Mouse (Mus musculus) stomach, embryonic 15.5 days (tissue): ENCODE results near the gene Gm13275. TPM values are rescaled to one million over a fixed set of nuclear protein-coding genes. Genes with fewer than 3 reads are reported as not detected.
"Not testable (repeated sequence)": the region's sequence is repeated elsewhere in the genome, so short reads cannot be mapped to it uniquely, and the experiment has no call there.

ENCODE experiments used
- ATAC-seq: fragments of 200-750 bp; cut with Nextera tagmentation; 2 replicates; pipeline ENCODE4 v1.8.0; 2017; ENCODE audit warnings: low read depth, moderate number of reproducible peaks, moderate TSS enrichment; ENCODE audit not compliant: insufficient read depth, low FRiP score
- H3K27ac ChIP-seq: fragments of 300-500 bp; sonication (generic); 2 replicates; pipeline ENCODE4 v1.5.1; 2015; ENCODE audit warnings: mild to moderate bottlenecking, inconsistent platforms
- H3K27me3 ChIP-seq: fragments of 300-500 bp; sonication (generic); replicated peaks from 2 replicates; pipeline ENCODE4 v1.6.1; 2015; ENCODE audit warnings: inconsistent platforms
- H3K36me3 ChIP-seq: fragments of 300-500 bp; sonication (generic); 2 replicates; pipeline ENCODE4 v1.6.1; 2015; ENCODE audit warnings: inconsistent platforms
- H3K4me1 ChIP-seq: fragments of 300-500 bp; sonication (generic); 2 replicates; pipeline ENCODE4 v1.6.1; 2015; ENCODE audit warnings: inconsistent platforms
- H3K4me2 ChIP-seq: fragments of 300-500 bp; sonication (generic); 2 replicates; pipeline ENCODE4 v1.6.1; 2015; ENCODE audit warnings: mild to moderate bottlenecking, inconsistent platforms
- H3K4me3 ChIP-seq: fragments of 300-500 bp; sonication (generic); replicated peaks from 2 replicates; pipeline ENCODE4 v1.5.1; 2015; ENCODE audit warnings: inconsistent platforms
- H3K9ac ChIP-seq: fragments of 300-500 bp; sonication (generic); 2 replicates; pipeline ENCODE4 v1.6.1; 2015; ENCODE audit warnings: inconsistent platforms
- H3K9me3 ChIP-seq: fragments of 300-500 bp; sonication (generic); 2 replicates; pipeline ENCODE4 v1.6.1; 2016; ENCODE audit warnings: inconsistent platforms
- WGBS: fragments of 180-500 bp; shearing (Covaris S2); methylation state at CpG from one replicate; pipeline ENCODE4 v1.1.7; 2015; 5-methylcytosine and 5-hydroxymethylcytosine counted together
- polyA plus RNA-seq: library from polyadenylated mRNA; unstranded; fragments of >200 nt; fragmentation: Nextera tagmentation; extraction: Ambion mirVana; gene quantifications from 2 replicates; pipeline ENCODE4 v1.2.1, GENCODE M21; 2015

The Gm13275 gene
- polyA plus RNA-seq: not detected in 2 replicates

- not testable (repeated sequence) for ATAC-seq, H3K9me3 ChIP-seq, H3K36me3 ChIP-seq, H3K27me3 ChIP-seq, H3K27ac ChIP-seq, H3K4me3 ChIP-seq, H3K4me1 ChIP-seq, H3K4me2 ChIP-seq, H3K9ac ChIP-seq
- WGBS: 0% methylated on average over 7 of the region's 52 CpGs
These were observed at the start of gene Gm13275 for GRCm38 (mm10) chr4:88793936-88794675. Gm13275 (plus strand) TSS chr4:88794487.

DNA sequence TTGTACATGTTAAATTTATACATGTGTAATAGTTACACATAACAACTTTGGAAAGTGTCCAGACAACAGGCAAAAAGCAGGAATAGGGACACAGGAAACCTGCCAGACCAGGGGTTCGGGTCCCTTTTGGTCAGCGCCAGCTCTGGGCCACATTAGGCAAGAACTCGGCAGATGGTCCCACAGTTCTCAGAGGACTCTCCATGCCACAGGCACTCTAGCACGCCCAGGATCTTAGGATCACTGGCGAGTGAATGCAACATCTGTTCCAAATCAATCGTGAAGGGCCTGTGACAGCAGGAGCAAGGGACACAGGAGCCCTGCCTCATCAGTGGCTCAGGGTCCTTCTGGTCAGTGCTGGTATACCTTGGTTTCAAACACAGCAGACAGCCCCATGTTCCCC is 44.4 kb upstream of the Gm13275 start:
- Histone ChIP-seq H3K36me3 (no peaks in the 10 kb centered on the region), H3K9ac (no peak overlapping the region), H3K4me1 (0 out of 2 replicates have a peak, but pooled peaks cover 4% of the 10 kb centered on the region), H3K9me3 (no peaks in the 10 kb centered on the region), H3K4me3 (no peak overlapping the region), H3K27ac (no peak overlapping the region), H3K27me3 (no peaks in the 10 kb centered on the region), H3K4me2 (no peak overlapping the region)
- ATAC-seq: no peak
- 52% methylated on average over 6 of the region's 6 CpGs for WGBS

- not testable (repeated sequence) for H3K4me1 ChIP-seq, H3K4me2 ChIP-seq, H3K9me3 ChIP-seq, H3K9ac ChIP-seq, H3K27ac ChIP-seq, H3K36me3 ChIP-seq, ATAC-seq, H3K27me3 ChIP-seq, H3K4me3 ChIP-seq
- WGBS: 75% methylated on average over 15 of the region's 15 CpGs
These were observed 39.4 kb upstream of the Gm13275 start, which contains the start of gene Gm13271 for GRCm38 (mm10) chr4:88754818-88755340. Gm13271 (plus strand) TSS chr4:88754868.

DNA sequence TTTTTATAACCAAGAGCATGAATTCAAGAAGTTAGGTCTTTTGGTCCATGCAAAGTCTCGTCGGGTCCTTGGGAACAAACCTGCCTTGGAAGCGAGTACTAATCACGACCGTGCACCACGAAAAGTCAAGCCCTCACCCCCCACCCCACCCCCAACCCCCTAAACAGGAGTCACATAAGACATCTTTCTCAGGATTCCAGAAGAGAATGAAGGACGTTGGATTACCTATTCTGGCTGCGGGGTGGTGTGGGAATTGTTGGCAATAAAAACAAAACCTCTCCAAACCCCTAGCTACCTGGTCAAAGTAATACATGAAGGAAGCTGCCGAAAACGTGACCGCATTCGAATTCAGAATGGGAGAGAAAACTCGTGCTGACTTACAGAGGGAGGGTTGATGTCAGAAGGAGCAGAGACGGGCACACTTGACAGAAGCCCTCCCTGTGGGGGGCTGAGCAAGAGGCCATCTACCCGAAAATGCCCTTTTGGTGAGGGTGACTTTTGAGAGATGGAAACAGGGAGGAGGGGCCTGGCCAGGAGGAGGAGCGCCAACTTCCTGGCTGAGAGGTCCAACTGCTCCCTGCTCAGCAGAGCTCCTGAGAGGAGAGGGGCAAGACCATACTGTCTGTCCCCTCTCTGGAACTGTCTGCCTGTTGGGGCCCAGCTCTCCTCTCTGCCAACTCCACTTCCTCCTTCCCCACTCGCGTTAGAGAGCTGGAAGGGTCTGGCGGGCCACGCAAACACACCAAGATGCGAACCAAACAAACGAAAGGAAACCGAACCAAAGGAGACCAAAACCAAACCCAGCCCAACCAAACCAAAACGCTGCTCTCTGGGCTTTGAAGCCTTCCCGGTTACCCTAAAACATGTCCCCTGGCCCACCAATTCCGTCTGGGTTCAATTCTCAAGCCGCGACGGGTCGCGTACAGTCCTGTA is 37.4 kb upstream of the Gm13275 start:
- H3K9me3 ChIP-seq, ATAC-seq, H3K27me3 ChIP-seq, H3K36me3 ChIP-seq, H3K4me1 ChIP-seq: not testable (repeated sequence)
- 9% methylated on average over 29 of the region's 31 CpGs for WGBS
- peak overlapping the region; percentile 76 for H3K4me2 ChIP-seq
- peak overlapping the region; percentile 16; the same call in 1 of the 2 replicates for H3K9ac ChIP-seq
- H3K27ac ChIP-seq: peak overlapping the region; percentile 98
- H3K4me3 ChIP-seq: peak overlapping the region; percentile 57

DNA sequence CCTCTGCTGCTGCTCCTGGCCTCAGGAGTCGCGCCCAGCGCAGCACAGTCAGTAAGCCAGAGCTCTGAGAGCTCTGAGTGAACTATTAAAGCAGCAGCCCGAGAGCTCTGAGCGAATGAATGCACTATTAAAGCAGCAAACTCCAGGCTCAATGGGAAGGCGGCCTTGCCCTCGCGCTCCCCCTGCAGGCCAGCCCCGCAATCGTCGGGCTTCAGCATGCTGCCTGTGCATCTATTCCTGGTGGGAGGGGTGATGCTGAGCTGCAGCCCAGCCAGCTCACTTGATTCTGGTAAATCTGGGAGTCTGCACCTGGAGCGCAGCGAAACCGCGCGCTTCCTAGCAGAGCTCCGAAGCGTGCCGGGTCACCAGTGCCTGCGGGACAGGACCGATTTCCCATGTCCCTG is 36.7 kb upstream of the Gm13275 start:
- Histone ChIP-seq H3K27ac (peak overlapping the region; percentile 98), H3K4me2 (peak overlapping the region; percentile 76), H3K4me3 (peak overlapping the region; percentile 57), H3K9ac (peak overlapping the region; percentile 16; the same call in 1 of the 2 replicates)
- not testable (repeated sequence) for H3K9me3 ChIP-seq, H3K4me1 ChIP-seq, H3K27me3 ChIP-seq, H3K36me3 ChIP-seq
- WGBS: under 1% methylated on average over 21 of the region's 21 CpGs
- peak; percentile 100 for ATAC-seq

GRCm38 (mm10) chr4:88758751-88759150 is 35.5 kb upstream of the Gm13275 start:
- not testable (repeated sequence) for H3K36me3 ChIP-seq, H3K4me1 ChIP-seq, H3K27ac ChIP-seq, ATAC-seq, H3K4me3 ChIP-seq, H3K9me3 ChIP-seq, H3K27me3 ChIP-seq, H3K9ac ChIP-seq, H3K4me2 ChIP-seq
- WGBS: 81% methylated on average over 9 of the region's 9 CpGs

- not testable (repeated sequence) for H3K4me1 ChIP-seq, H3K9ac ChIP-seq, H3K9me3 ChIP-seq, H3K27me3 ChIP-seq, H3K36me3 ChIP-seq, ATAC-seq
- H3K27ac ChIP-seq: peak within 1 kb of the TSS; percentile 71
- peak within 1 kb of the TSS; percentile 36 for H3K4me3 ChIP-seq
- 16% methylated on average over 11 of the region's 14 CpGs for WGBS
- peak within 1 kb of the TSS; percentile 49 for H3K4me2 ChIP-seq
These were observed 34.5 kb upstream of the Gm13275 start, which contains the start of gene Gm13283 for GRCm38 (mm10) chr4:88759610-88760268. Gm13283 (plus strand) TSS chr4:88760119.

DNA sequence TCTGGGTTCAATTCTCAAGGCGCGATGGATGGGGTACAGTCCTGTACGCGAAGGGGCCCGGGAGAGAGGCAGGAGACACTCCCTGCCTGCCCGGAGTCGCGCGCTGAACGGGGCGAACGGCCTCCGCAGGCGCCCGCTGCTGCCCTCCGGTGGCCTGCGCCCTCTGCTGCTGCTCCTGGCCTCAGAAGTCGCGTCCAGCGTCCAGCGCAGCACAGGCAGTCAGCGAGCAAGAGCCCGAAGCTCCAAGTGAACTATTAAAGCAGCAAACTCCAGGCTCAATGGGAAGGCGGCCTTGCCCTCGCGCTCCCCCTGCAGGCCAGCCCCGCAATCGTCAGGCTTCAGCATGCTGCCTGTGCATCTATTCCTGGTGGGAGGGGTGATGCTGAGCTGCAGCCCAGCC is 33.9 kb upstream of the Gm13275 start:
- not testable (repeated sequence) for H3K9me3 ChIP-seq, ATAC-seq, H3K27me3 ChIP-seq, H3K36me3 ChIP-seq, H3K9ac ChIP-seq, H3K4me1 ChIP-seq
- Histone ChIP-seq H3K4me2 (peak overlapping the region; percentile 49), H3K27ac (peak overlapping the region; percentile 71), H3K4me3 (peak overlapping the region; percentile 36)
- 0% methylated on average over 26 of the region's 28 CpGs for WGBS

GRCm38 (mm10) chr4:88761776-88762175 is 32.5 kb upstream of the Gm13275 start:
- not testable (repeated sequence) for H3K9me3 ChIP-seq, ATAC-seq, H3K4me2 ChIP-seq, H3K27ac ChIP-seq, H3K27me3 ChIP-seq, H3K4me1 ChIP-seq, H3K4me3 ChIP-seq, H3K36me3 ChIP-seq, H3K9ac ChIP-seq
- WGBS: 61% methylated on average over 6 of the region's 8 CpGs

- WGBS: 47% methylated on average over 9 of the region's 9 CpGs
- not testable (repeated sequence) for H3K9ac ChIP-seq
These were observed 31.9 kb upstream of the Gm13275 start for GRCm38 (mm10) chr4:88762341-88762740.

DNA sequence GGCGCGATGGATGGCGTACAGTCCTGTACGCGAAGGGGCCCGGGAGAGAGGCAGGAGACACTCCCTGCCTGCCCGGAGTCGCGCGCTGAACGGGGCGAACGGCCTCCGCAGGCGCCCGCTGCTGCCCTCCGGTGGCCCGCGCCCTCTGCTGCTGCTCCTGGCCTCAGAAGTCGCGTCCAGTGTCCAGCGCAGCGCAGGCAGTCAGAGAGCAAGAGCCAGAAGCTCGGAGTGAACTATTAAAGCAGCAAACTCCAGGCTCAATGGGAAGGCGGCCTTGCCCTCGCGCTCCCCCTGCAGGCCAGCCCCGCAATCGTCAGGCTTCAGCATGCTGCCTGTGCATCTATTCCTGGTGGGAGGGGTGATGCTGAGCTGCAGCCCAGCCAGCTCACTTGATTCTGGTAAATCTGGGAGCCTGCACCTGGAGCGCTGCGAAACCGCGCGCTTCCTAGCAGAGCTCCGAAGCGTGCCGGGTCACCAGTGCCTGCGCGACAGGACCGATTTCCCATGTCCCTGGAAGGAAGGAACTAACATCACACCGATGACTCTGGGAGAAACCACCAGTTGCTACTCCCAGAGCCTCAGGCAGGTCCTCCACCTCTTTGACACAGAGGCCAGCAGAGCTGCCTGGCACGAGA is 30.8 kb upstream of the Gm13275 start:
- Histone ChIP-seq H3K4me3 (peak overlapping the region; percentile 38), H3K4me2 (peak overlapping the region; percentile 51), H3K27ac (peak overlapping the region; percentile 69; the same call in 1 of the 2 replicates)
- ATAC-seq, H3K27me3 ChIP-seq, H3K4me1 ChIP-seq, H3K9me3 ChIP-seq, H3K36me3 ChIP-seq, H3K9ac ChIP-seq: not testable (repeated sequence)
- 4% methylated on average over 25 of the region's 42 CpGs for WGBS

More at GRCm38 (mm10) chr4:88762341-88762740, 31.9 kb upstream of the Gm13275 start:
- not testable (repeated sequence) for H3K9me3 ChIP-seq, H3K4me1 ChIP-seq, H3K4me2 ChIP-seq, H3K27ac ChIP-seq, H3K4me3 ChIP-seq, ATAC-seq, H3K27me3 ChIP-seq, H3K36me3 ChIP-seq
